Mouse (Mus musculus) gastrocnemius, adult 2 months (tissue): Measurements from ENCODE around the gene Grm8. TPM values are rescaled to one million over a fixed set of nuclear protein-coding genes. Genes with fewer than 3 reads are reported as not detected.

Source experiments
- DNase-seq: peaks from one replicate; pipeline ENCODE4 v3.0.0; 2022
- H3K27ac ChIP-seq: fragments of 200-600 bp; 2 replicates; pipeline ENCODE4 v1.8.1; 2022; ENCODE audit warnings: mild to moderate bottlenecking
- H3K4me3 ChIP-seq: fragments of 200-600 bp; 2 replicates; pipeline ENCODE4 v1.8.1; 2022; ENCODE audit warnings: mild to moderate bottlenecking, moderate library complexity
- CTCF ChIP-seq: fragments of 200-600 bp; IDR thresholded peaks from 2 replicates; pipeline ENCODE4 v1.8.1; 2022; ENCODE audit warnings: antibody characterized with exemption, mild to moderate bottlenecking, moderate library complexity
- intact Hi-C: fragments of 180-260 bp; cut with DNase I; formaldehyde crosslinking; loops from one replicate; pipeline ENCODE4 v1.15.1; 2025
- total RNA-seq, 2 experiments: library from RNA; stranded (reverse); gene quantifications; 2 replicates each; pipeline ENCODE4 v1.2.3; 2021

The Grm8 gene
- total RNA-seq, 2 experiments from 2014 or later, result 0.20 to 0.36 TPM

GRCm38 (mm10) chr6:27997250-27997649 lies 137.7 kb downstream of the Grm8 start:
- DNase-seq, result no peak

GRCm38 (mm10) chr6:27991241-27991640 lies 143.7 kb downstream of the Grm8 start:
- H3K27ac ChIP-seq, result no peak overlapping the region
- no peak for TF ChIP-seq CTCF
- intact Hi-C loops, result no loop called here

More at GRCm38 (mm10) chr6:27997250-27997649, 137.7 kb downstream of the Grm8 start:
- intact Hi-C loops, result no loop called here
- no peak overlapping the region for H3K4me3 ChIP-seq
- TF ChIP-seq CTCF, result no peak
- no peak overlapping the region for H3K27ac ChIP-seq

GRCm38 (mm10) chr6:27982598-27982997 lies 152.4 kb downstream of the Grm8 start:
- Histone ChIP-seq H3K4me3 (no peak overlapping the region), H3K27ac (no peak overlapping the region)
- intact Hi-C loops, result no loop called here
- DNase-seq, result no peak
- no peak for TF ChIP-seq CTCF

More at GRCm38 (mm10) chr6:27991241-27991640, 143.7 kb downstream of the Grm8 start:
- DNase-seq, result no peak
- H3K4me3 ChIP-seq, result no peak overlapping the region

GRCm38 (mm10) chr6:27982021-27982420 lies 153.0 kb downstream of the Grm8 start:
- DNase-seq, result no peak
- intact Hi-C loops, result no loop called here
- Histone ChIP-seq H3K27ac (no peak overlapping the region), H3K4me3 (no peak overlapping the region)
- no peak for TF ChIP-seq CTCF

GRCm38 (mm10) chr6:27977361-27977760 lies 157.6 kb downstream of the Grm8 start:
- H3K4me3 ChIP-seq, result no peak overlapping the region
- no peak for TF ChIP-seq CTCF
- DNase-seq, result no peak
- H3K27ac ChIP-seq, result no peak overlapping the region
- intact Hi-C loops, result no loop called here

GRCm38 (mm10) chr6:27968859-27969258 lies 166.1 kb downstream of the Grm8 start:
- intact Hi-C loops, result no loop called here
- no peak for TF ChIP-seq CTCF
- no peak for DNase-seq
- Histone ChIP-seq H3K27ac (no peak overlapping the region), H3K4me3 (no peak overlapping the region)

- intact Hi-C loops, result no loop called here
- no peak overlapping the region for H3K4me3 ChIP-seq
- TF ChIP-seq CTCF, result no peak
- no peak overlapping the region for H3K27ac ChIP-seq
- no peak for DNase-seq
Observed at GRCm38 (mm10) chr6:27967037-27967436, 167.9 kb downstream of the Grm8 start.

GRCm38 (mm10) chr6:27965237-27965636 lies 169.7 kb downstream of the Grm8 start:
- DNase-seq, result no peak
- intact Hi-C loops, result no loop called here
- TF ChIP-seq CTCF, result no peak
- Histone ChIP-seq H3K27ac (no peak overlapping the region), H3K4me3 (no peak overlapping the region)

GRCm38 (mm10) chr6:27963887-27964286 lies 171.1 kb downstream of the Grm8 start:
- Histone ChIP-seq H3K27ac (no peak overlapping the region), H3K4me3 (no peak overlapping the region)
- no peak for DNase-seq
- intact Hi-C loops, result no loop called here
- no peak for TF ChIP-seq CTCF

- intact Hi-C loops, result no loop called here
- H3K27ac ChIP-seq, result no peak overlapping the region
- H3K4me3 ChIP-seq, result no peak overlapping the region
- no peak for DNase-seq
- TF ChIP-seq CTCF, result no peak
Observed at GRCm38 (mm10) chr6:27956278-27956857, 178.6 kb downstream of the Grm8 start.

- DNase-seq, result no peak
- intact Hi-C loops, result no loop called here
- H3K4me3 ChIP-seq, result no peak overlapping the region
- TF ChIP-seq CTCF, result no peak
- no peak overlapping the region for H3K27ac ChIP-seq
Observed at GRCm38 (mm10) chr6:27951433-27951832, 183.5 kb downstream of the Grm8 start.

GRCm38 (mm10) chr6:27928058-27928457 lies 206.9 kb downstream of the Grm8 start:
- no peak for TF ChIP-seq CTCF
- H3K4me3 ChIP-seq, result no peak overlapping the region
- H3K27ac ChIP-seq, result no peak overlapping the region
- intact Hi-C loops, result no loop called here
- DNase-seq, result no peak

- Histone ChIP-seq H3K4me3 (no peak overlapping the region), H3K27ac (no peak overlapping the region)
- DNase-seq, result no peak
- TF ChIP-seq CTCF, result no peak
- intact Hi-C loops, result no loop called here
Observed at GRCm38 (mm10) chr6:27913281-27913680, 221.7 kb downstream of the Grm8 start.

GRCm38 (mm10) chr6:27904358-27904757 lies 230.6 kb downstream of the Grm8 start:
- Histone ChIP-seq H3K4me3 (no peak overlapping the region), H3K27ac (no peak overlapping the region)
- intact Hi-C loops, result no loop called here
- no peak for TF ChIP-seq CTCF
- no peak for DNase-seq
